Mouse (Mus musculus): ENCODE measurements at regions not wholly inside any gene's neighbourhood (a gene's known extent, or its start where the extent isn't known, plus 50 kb on each side); places are given as distances from the start of the nearest gene placed in this dataset.

DNA sequence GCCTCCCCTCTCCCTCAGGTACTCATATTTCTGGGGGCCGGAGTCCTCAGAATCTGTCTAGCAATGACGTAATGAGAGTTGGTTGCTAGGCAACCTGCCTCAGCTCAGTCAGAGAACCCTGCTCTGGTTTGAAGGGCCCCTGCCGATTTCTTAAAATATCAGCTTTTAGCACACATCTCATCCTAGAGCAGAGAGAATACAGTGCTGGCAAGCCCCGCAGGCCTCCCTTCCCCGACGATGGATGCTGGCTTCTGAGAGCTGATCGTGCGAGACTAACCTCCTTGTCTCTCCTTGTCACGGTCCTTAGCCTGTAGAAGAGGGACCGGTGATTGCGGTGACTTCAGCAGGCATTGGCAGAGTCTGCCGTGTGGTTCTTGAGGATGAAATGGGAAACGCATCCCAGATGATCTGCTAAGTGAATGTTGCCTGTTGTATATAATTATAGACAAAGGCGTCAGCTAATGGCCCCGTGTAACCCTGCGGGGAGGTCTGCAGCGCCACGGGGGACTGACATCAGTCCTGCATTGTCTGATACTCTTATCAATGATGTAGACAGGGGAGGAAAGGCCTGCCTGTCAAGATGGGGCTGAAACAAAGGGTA lies 159.4 kb upstream of the A530016L24Rik start:
- TF ChIP-seq CTCF (conservative IDR thresholded peaks at IDR 0.05; ENCODE audit: low read length), result no peak
- TF ChIP-seq NANOG (IDR thresholded peaks at IDR 0.05; ENCODE audit: borderline replicate concordance, low read length), result no peak
- TF ChIP-seq POU5F1 (IDR thresholded peaks at IDR 0.05; ENCODE audit: borderline replicate concordance, low read length), result no peak

Measured in E14TG2a.4 (cell line).